Mouse (Mus musculus) neural tube, embryonic 14.5 days (tissue): ENCODE measurements at regions not wholly inside any gene's neighbourhood (a gene's known extent, or its start where the extent isn't known, plus 50 kb on each side); places are given as distances from the start of the nearest gene placed in this dataset.

Source experiments
- ATAC-seq: fragments of 200-750 bp; cut with Nextera tagmentation; 2 replicates; pipeline ENCODE4 v1.8.0; 2017; ENCODE audit warnings: low read depth, mild to moderate bottlenecking, moderate TSS enrichment, moderate library complexity
- H3K27ac ChIP-seq: fragments of 300-500 bp; sonication (generic); 2 replicates; pipeline ENCODE4 v1.5.1; 2014; ENCODE audit warnings: low read depth, mild to moderate bottlenecking, control low read depth, low read length, moderate library complexity, mixed read lengths
- H3K27me3 ChIP-seq: fragments of 300-500 bp; sonication (generic); 2 replicates; pipeline ENCODE4 v1.6.1; 2014; ENCODE audit warnings: low read length; ENCODE audit not compliant: control insufficient read depth, insufficient read depth
- H3K36me3 ChIP-seq: fragments of 300-500 bp; sonication (generic); 2 replicates; pipeline ENCODE4 v1.6.1; 2014; ENCODE audit warnings: low read length, mixed read lengths; ENCODE audit not compliant: control insufficient read depth, insufficient read depth
- H3K4me1 ChIP-seq: fragments of 300-500 bp; sonication (generic); 2 replicates; pipeline ENCODE4 v1.6.1; 2014; ENCODE audit warnings: low read length; ENCODE audit not compliant: control insufficient read depth, insufficient read depth
- H3K4me2 ChIP-seq: fragments of 300-500 bp; sonication (generic); 2 replicates; pipeline ENCODE4 v1.6.1; 2014; ENCODE audit warnings: mild to moderate bottlenecking, low read depth, low read length, control low read depth
- H3K4me3 ChIP-seq: fragments of 300-500 bp; sonication (generic); 2 replicates; pipeline ENCODE4 v1.5.1; 2014; ENCODE audit warnings: low read depth, low read length, control low read depth, mixed read lengths
- H3K9ac ChIP-seq: fragments of 300-500 bp; sonication (generic); replicated peaks from 2 replicates; pipeline ENCODE4 v1.6.1; 2014; ENCODE audit warnings: low read depth, mild to moderate bottlenecking, control low read depth, low read length, mixed read lengths
- H3K9me3 ChIP-seq: fragments of 300-500 bp; sonication (generic); 2 replicates; pipeline ENCODE4 v1.6.1; 2016; ENCODE audit warnings: low read length; ENCODE audit not compliant: control insufficient read depth
- WGBS: fragments of 180-500 bp; shearing (Covaris S2); extraction: QIAGEN DNeasy Blood & Tissue Kit; methylation state at CpG from one replicate; pipeline ENCODE4 v1.1.7; 2014; 5-methylcytosine and 5-hydroxymethylcytosine counted together

DNA sequence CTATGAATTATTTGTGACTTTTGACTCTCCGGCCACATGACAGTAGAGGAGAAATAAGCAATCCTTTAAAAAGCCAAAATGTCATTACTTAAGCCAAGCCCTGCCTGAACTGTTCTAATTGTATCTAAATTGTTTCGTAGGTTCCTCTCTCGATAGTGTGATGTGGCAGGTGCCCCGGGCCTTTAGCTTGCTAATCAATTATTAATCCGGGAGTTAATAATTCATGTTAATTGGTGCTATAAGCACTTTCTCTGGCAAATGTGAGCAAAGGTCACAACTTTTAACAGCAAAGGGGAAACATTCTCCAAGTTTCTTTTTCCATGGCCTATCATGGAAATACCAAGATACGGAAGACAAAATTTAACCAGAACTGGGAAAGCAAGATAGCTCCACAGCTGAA is 235.9 kb downstream of the Setd4 start:
- ATAC-seq = no peak

DNA sequence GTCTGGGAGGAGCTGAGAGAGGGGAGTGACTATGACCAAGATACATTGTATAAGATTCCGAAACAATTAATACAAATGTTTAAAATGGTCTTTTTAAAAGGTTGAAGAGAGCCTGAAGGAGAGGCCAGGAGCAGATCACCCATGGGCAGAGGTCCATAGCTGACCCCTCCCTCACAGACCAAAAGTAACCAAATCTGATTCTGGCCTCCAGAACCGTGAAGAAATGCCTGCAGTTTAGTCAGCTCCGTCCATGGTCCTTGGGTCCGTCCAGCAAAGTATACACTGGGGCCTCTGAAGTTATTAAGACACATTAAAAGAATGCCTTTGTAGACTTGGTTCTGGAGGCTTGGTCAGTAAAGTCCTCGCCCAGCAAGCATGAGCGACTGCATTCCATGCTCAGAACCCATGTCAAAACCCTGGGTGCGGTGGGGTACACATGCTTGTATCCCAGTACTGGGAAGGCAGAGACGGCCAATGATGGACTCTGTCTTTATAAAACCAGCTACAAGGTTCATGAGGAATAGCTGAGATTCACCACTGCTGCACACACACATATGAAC is 236.5 kb downstream of the Setd4 start:
- no peak overlapping the region for H3K4me3 ChIP-seq
- no peak overlapping the region for H3K4me2 ChIP-seq
- H3K9me3 ChIP-seq = no peaks in the 10 kb centered on the region
- ATAC-seq = no peak
- 0 out of 2 replicates have a peak, but pooled peaks cover 3% of the 10 kb centered on the region for H3K4me1 ChIP-seq
- no peak overlapping the region for H3K9ac ChIP-seq
- no peak overlapping the region for H3K27ac ChIP-seq
- no peaks in the 10 kb centered on the region for H3K36me3 ChIP-seq
- H3K27me3 ChIP-seq = no peaks in the 10 kb centered on the region
- WGBS = 92% methylated on average over 8 of the region's 8 CpGs

More for the DNA sequence above, 235.9 kb downstream of the Setd4 start:
- no peak overlapping the region for H3K4me2 ChIP-seq
- no peaks in the 10 kb centered on the region for H3K36me3 ChIP-seq
- no peak overlapping the region for H3K27ac ChIP-seq
- H3K4me3 ChIP-seq = no peak overlapping the region
- H3K9me3 ChIP-seq = no peaks in the 10 kb centered on the region
- WGBS = 68% methylated on average over 6 of the region's 6 CpGs
- no peak overlapping the region for H3K9ac ChIP-seq
- 0 out of 2 replicates have a peak, but pooled peaks cover 3% of the 10 kb centered on the region for H3K4me1 ChIP-seq
- no peaks in the 10 kb centered on the region for H3K27me3 ChIP-seq

GRCm38 (mm10) chr16:93366383-93366941 is 237.4 kb downstream of the Setd4 start:
- 0 out of 2 replicates have a peak, but pooled peaks cover 3% of the 10 kb centered on the region for H3K4me1 ChIP-seq
- no peaks in the 10 kb centered on the region for H3K36me3 ChIP-seq
- H3K4me2 ChIP-seq = no peak overlapping the region
- no peaks in the 10 kb centered on the region for H3K9me3 ChIP-seq
- no peak for ATAC-seq
- H3K27ac ChIP-seq = no peak overlapping the region
- no peak overlapping the region for H3K4me3 ChIP-seq
- no peaks in the 10 kb centered on the region for H3K27me3 ChIP-seq
- H3K9ac ChIP-seq = no peak overlapping the region
- WGBS = 86% methylated on average over 5 of the region's 5 CpGs

DNA sequence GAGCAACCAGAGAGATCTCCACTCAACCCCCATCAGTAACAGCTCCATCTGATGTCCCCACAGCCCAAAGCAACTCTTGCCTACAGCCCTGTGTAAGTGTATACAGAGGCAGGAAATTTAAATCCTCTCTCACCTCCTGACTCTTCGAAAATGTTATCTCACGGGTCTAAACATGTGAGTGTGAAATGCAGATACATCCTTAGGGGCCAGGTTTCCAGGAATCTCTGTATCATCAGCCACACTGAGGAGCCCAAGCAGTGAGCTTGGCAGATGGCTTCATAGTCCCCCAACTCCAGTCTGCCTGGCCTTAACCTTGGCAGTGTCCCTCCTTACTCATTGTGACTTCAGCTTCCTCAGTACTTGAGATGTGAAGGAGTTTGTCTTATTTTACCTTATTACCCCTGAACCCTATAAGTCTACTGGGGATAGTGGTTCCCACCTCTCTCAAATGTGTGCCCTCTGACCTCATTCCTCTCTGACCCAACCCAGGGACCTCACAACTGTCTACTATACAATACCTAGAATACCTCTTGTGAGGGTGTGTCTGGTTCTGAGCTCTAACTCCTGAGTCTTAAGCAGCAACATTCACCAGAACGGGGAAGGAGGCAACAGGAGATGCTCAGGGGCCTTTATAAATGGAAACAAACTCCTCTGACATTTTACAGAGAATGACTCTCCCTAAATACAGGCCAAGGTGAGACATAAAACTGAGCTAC is 238.5 kb downstream of the Setd4 start:
- Histone ChIP-seq H3K4me2 (no peak overlapping the region), H3K27me3 (no peaks in the 10 kb centered on the region), H3K9ac (no peak overlapping the region), H3K36me3 (no peaks in the 10 kb centered on the region), H3K27ac (no peak overlapping the region), H3K4me3 (no peak overlapping the region), H3K4me1 (0 out of 2 replicates have a peak, but pooled peaks cover 3% of the 10 kb centered on the region), H3K9me3 (no peaks in the 10 kb centered on the region)
- no peak for ATAC-seq
- WGBS = 83% methylated on average over 3 of the region's 3 CpGs

GRCm38 (mm10) chr16:93359772-93360171 is 244.1 kb downstream of the Setd4 start:
- no peak overlapping the region for H3K9ac ChIP-seq
- ATAC-seq = no peak
- H3K4me1 ChIP-seq = no peaks in the 10 kb centered on the region
- H3K36me3 ChIP-seq = no peaks in the 10 kb centered on the region
- no peaks in the 10 kb centered on the region for H3K27me3 ChIP-seq
- WGBS = 94% methylated on average over 8 of the region's 8 CpGs
- H3K27ac ChIP-seq = no peak overlapping the region
- no peak overlapping the region for H3K4me3 ChIP-seq
- no peaks in the 10 kb centered on the region for H3K9me3 ChIP-seq
- no peak overlapping the region for H3K4me2 ChIP-seq

DNA sequence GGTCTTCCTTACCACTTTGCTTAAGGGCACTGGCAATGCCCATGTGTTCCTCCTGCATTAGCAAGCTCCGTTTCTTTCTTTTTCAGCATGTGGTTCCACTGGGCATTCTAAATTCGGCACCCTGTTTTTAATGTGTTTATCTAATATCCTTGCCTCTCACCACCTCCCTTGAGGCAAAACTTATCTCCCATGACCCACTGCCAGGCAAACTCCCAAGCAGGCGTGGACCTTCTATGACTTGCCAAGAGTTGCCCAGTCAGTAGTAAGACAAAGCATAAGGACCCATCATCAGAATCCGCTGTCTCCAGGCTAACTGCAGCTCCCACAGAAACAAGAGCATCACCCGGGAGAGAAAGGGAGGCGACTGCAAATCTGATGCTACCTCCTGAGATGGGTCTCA is 245.2 kb downstream of the Setd4 start:
- Histone ChIP-seq H3K36me3 (no peaks in the 10 kb centered on the region), H3K4me2 (no peak overlapping the region), H3K4me1 (no peaks in the 10 kb centered on the region), H3K27me3 (no peaks in the 10 kb centered on the region), H3K4me3 (no peak overlapping the region), H3K9ac (no peak overlapping the region), H3K27ac (no peak overlapping the region), H3K9me3 (no peaks in the 10 kb centered on the region)
- ATAC-seq = no peak
- WGBS = 91% methylated on average over 6 of the region's 6 CpGs

GRCm38 (mm10) chr16:93358166-93358565 is 245.7 kb downstream of the Setd4 start:
- H3K4me2 ChIP-seq = no peak overlapping the region
- ATAC-seq = no peak
- H3K4me3 ChIP-seq = no peak overlapping the region
- no peak overlapping the region for H3K27ac ChIP-seq
- no peaks in the 10 kb centered on the region for H3K4me1 ChIP-seq
- WGBS = 81% methylated on average over 4 of the region's 4 CpGs
- no peak overlapping the region for H3K9ac ChIP-seq
- no peaks in the 10 kb centered on the region for H3K36me3 ChIP-seq
- no peaks in the 10 kb centered on the region for H3K9me3 ChIP-seq
- H3K27me3 ChIP-seq = no peaks in the 10 kb centered on the region

DNA sequence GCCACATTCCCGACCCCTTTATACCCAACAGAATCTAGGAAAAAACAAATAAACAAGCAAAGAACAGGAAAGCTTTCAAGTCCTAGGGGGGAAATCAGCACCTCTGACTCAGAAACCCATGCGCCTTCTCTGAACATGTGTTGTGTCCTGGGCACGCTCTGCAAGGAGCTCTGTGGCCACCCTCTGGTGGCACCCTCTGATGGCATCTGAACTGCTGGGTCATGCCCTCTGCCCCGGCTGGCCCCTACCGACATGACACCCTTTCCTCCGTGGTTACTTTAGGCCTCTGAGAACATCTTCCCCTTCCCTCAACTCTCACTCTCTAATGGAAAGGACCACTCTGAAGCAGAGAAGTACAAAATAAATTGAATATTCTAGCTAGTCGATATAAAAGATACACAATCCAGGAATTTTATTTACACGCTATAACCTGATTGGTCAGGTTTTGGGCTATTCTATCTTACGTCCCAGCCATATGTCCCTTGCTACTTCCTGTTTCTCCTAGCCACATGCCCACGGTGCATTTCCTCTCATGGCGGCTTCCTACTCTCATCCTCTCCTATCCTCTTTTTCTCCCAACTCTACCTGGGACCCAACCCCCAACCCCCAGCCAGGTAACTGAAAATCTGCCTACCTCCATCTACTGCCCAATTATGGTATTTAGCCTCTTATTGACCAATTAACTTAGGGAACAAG is 248.5 kb downstream of the Setd4 start:
- Histone ChIP-seq H3K36me3 (no peaks in the 10 kb centered on the region), H3K4me1 (no peaks in the 10 kb centered on the region), H3K4me3 (no peak overlapping the region), H3K4me2 (no peak overlapping the region), H3K9ac (no peak overlapping the region), H3K9me3 (no peaks in the 10 kb centered on the region), H3K27ac (no peak overlapping the region), H3K27me3 (no peaks in the 10 kb centered on the region)
- WGBS = 88% methylated on average over 11 of the region's 11 CpGs
- no peak for ATAC-seq

DNA sequence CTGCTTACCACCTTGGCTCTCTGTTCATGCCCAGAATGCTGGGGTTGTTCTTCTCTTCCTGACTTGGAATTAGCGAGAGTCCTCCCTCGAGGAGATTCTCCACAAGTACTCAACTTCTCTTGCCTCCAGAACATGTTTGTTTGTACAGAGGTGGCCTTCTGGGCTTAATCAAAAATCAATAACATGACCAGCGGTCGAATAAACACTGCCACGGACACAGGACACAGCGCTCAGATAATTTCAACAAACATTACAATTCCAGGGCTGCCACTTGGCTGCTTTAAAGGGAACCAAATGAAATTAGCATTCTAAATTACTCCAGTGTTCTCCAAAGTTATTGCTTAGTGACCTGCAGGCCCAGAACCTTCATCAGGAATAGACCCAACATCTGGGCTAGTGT is 249.9 kb downstream of the Setd4 start:
- WGBS = 84% methylated on average over 6 of the region's 6 CpGs
- Histone ChIP-seq H3K9ac (no peak overlapping the region), H3K4me2 (no peak overlapping the region), H3K27ac (no peak overlapping the region), H3K36me3 (no peaks in the 10 kb centered on the region), H3K9me3 (no peaks in the 10 kb centered on the region), H3K4me1 (no peaks in the 10 kb centered on the region), H3K4me3 (no peak overlapping the region), H3K27me3 (no peaks in the 10 kb centered on the region)
- ATAC-seq = no peak
